Mouse (Mus musculus): ENCODE measurements around the gene Cd2bp2.
"Not testable (repeated sequence)": the region's sequence is repeated elsewhere in the genome, so short reads cannot be mapped to it uniquely, and the experiment has no call there.

Cd2bp2 gene

DNA sequence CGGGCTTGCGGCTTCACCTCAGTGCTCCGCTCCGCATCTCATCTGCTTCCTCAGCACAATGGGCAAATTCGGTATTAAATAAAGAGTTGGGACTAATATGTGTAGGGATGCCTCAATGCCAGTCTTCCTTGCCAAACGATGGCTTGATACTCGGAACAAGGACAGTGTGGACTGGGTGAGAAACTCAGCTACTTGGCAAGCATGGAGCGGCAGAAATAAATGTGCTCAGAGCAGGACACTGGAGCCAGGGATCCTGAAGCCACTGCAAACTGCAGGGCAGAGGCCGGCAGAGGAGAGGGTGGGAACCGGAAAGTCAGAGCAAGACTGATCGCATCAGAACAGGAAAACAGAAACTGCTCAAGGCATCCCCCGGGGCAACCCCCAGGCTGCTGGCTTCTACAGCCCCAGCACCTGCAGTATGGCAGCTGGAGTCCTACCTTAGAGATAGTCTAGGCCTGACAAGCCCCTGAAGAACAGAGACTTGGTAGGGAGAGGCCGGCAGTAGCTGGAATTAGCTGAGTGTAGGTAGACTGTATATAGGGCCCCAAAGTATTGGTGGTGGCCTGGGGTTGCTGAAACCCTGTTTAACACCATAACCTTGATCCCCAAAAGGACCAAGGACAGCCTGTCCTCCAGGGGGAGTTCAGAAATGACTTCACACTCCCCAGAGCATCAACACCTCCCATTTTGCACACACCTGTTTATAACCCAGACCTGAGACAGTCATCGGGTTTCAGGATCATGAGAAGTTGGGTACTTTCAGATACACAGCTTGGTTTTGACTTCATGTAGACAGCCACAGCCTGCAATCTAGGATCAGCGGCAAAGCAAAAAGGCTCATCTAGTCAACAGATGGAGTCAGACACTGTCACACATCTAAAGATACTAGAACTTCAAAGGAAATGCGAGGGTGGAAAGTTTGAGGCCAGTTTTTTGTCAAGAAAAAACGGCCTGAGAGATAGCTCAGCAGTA lies 7.3 kb downstream of the Cd2bp2 start:
- no peak for DNase-seq

DNA sequence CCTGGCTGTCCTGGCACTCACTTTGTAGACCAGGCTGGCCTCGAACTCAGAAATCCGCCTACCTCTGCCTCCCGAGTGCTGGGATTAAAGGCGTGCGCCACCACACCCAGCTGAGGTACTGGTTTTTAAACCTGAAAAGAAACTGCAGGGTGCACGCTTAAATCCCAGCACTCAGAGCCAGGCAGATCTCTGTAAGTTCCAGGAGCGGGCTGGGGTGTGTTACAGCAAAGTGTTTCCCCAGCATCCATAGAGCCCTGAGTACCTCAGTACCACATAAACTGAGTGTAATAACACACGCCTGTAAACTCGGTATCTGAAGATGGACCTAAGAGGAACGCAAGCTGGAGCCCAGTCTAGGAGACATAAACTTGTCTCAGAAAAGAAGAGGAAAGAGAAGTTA lies 8.5 kb downstream of the Cd2bp2 start:
- no peak for DNase-seq

- no peak for DNase-seq
Observed at GRCm38 (mm10) chr7:127185601-127186000, 10.2 kb downstream of the Cd2bp2 start.

- DNase-seq: no peak
Observed at GRCm38 (mm10) chr7:127184720-127185119, 11.1 kb downstream of the Cd2bp2 start.

- no peak for DNase-seq
Observed at GRCm38 (mm10) chr7:127183828-127184227, 12.0 kb downstream of the Cd2bp2 start.

GRCm38 (mm10) chr7:127183345-127183744 lies 12.5 kb downstream of the Cd2bp2 start:
- no peak for DNase-seq

- DNase-seq: not testable (repeated sequence)
Observed at GRCm38 (mm10) chr7:127181724-127182123, 14.1 kb downstream of the Cd2bp2 start.

GRCm38 (mm10) chr7:127180783-127181182 lies 15.1 kb downstream of the Cd2bp2 start:
- no peak for DNase-seq

DNA sequence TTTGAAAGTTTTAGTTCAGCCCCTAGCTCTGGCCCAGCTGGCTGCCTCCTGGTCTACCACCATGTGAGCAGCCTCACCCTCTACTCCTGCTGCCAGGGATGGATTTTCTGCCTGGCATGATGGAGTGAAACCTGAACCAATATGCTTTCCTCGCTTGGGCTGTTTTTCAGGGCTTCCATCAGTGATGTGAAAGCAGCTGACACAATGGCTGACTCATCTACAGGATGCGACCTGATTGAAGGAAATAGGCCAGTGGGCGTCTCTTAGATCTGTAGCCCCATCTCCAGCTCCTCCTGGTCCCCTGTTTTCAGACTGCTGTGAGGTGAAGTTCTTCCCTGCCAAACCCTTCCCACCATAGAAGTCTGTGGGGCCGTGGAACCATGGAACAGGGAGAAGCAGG lies 18.9 kb downstream of the Cd2bp2 start:
- no peak for DNase-seq

- no peak for DNase-seq
Observed at GRCm38 (mm10) chr7:127166501-127166900, 29.3 kb downstream of the Cd2bp2 start.

DNA sequence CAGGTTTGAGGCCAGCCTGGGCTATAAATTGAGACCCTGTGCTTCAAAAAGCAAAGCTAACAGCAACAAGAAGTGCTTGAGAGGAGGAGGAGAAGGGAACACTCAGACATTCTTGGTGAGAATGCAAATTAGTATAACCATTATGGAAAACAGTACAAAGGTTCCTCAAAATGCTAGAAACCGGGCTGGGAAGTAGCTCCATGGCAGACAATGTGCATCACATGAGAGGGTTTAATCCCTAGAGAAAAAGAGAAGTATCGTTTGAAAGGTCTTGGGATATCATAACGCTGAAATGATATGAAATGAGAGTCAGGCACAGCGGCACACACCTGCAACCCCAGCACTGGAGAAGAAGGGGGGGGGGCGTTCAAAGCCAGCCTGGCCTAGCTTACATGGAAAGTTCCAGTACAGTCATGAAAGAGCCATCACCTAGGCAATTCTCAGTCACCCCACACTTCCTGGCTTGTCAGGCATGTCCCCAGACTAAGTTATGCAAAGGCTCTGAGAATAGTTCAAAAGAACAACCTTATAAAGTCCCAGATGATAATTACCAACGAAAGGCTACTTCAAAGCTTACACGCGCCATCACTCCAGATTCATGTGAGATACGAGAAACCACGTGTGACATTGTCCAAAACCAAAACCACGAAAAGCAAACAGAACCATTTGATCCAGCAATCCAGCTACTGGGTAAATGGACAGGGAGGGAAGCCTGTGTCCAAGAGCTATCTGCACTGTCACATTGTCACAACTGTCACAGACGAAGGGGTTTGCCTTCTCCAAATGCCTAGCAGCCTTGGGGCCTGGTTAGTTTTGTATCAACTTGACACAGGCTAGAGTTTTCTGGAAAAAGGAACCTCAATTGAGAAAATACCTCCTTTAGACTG lies 30.0 kb downstream of the Cd2bp2 start:
- DNase-seq: no peak

DNA sequence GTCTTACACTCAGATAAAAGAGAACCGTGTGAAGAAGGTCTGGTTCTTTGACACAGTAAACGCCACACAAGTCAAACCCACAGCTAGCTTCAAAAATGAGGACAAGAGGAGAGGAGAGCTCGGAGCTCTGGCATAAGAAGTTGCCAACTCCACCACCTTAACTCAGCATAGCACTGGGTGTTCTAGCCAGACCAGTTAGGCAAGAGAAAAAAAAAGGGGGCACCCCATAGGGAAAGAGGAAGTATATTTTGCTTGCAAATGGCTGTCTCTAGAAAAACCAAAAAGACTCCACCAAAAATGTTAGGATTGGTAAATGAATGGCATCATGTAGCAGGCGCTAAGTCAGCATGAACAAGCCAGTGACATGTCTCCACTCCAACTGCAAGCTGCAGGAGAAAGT lies 31.8 kb downstream of the Cd2bp2 start:
- no peak for DNase-seq

DNA sequence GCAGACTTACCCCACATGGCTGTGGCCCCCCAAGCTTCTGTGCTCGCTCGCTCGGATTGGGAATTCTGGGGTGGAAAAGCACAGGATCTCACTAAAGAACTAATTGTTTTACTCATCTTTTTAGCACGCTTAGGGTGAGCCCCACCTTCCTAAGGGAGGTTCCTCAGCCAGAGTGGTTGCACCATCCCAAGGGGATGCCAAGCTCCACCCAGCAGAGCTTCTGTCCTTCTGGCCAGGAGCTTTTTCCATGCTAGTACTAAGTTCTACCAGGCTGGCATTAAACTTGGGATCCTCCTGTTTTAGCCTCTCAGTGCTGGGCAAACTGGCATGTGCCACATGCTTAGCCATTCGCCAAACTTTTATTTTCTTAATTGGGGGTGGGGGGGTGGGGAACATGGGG lies 33.3 kb downstream of the Cd2bp2 start:
- DNase-seq: no peak

DNA sequence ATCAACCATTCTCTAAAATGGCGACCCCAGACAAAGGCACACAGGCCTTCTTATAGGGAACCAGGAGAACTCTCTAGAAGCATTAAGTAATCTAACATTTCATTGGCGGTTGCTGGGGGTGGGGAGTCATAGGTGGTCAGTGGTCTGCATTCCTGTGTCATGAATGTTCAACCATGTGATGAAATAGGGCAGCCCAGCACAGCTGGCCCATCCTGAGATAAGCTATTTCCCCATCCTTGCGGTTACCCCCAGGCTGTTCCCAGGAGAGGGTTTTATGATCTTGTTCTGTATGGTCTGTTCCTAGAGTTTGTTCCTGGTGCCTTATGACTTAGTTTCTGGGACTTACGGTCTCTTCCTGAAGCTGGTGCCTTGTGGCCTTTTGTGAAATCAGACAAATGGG lies 38.3 kb downstream of the Cd2bp2 start:
- DNase-seq: no peak

DNA sequence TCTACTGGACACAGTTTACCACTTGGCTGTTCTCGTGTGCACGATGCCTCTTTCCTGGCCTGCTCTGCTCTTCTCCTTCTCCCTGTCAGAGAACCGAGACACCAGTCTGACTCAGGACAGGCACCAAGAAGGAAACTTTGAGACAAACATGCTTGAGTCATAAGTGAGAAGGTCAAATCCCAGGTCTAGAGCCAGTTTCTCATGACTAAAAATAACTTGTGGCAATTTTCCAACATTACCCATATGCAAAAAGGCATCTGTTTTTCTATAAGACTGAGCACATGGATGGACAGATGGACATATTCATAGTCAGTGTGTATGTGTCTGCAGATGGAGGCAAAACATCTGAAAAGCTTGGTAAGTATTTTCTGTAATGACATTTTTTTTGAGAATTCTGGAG lies 42.4 kb downstream of the Cd2bp2 start:
- DNase-seq: no peak

DNA sequence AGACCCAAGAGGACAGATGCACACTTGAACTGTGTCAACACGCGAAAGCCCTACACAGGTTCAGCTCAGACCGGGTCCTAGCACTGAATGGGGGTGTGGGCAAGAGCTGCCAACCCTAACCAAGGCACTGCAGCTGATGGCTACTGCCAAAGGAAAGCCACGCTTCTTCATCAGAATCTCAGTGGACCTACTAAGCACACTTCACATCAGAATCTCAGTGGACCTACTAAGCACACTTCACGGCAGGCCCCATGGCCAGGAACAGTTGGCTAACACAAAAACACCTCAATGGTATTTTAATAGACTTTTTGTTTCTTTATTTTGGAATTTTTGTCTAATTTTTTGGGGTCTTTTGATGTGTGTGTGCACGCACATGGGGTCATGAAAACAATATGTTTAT lies 43.4 kb downstream of the Cd2bp2 start:
- no peak for DNase-seq

GRCm38 (mm10) chr7:127147901-127148300 lies 47.9 kb downstream of the Cd2bp2 start:
- no peak for DNase-seq

DNA sequence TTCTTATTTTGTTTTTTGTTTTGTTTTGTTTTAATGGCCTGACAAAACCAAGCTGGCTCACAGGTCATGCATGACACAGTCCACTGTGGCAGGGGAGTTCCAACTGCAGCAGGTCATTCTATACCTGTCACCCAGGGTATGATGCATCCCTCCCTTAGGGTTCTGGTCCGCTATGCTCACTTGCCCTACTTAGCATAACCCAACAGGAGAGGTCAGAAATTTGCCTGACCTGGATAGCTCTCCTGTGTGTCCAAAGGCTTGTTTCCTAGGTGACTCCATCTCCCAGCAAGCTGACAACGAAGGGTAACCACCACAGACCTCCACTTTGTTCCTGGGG lies 49.6 kb downstream of the Cd2bp2 start:
- DNase-seq: no peak

- DNase-seq: no peak
Observed at GRCm38 (mm10) chr7:127145387-127146266, 50.2 kb downstream of the Cd2bp2 start.

- no peak for DNase-seq
Observed at GRCm38 (mm10) chr7:127144412-127144811, 51.4 kb downstream of the Cd2bp2 start.

GRCm38 (mm10) chr7:127142666-127143065 lies 53.2 kb downstream of the Cd2bp2 start:
- DNase-seq: no peak

DNA sequence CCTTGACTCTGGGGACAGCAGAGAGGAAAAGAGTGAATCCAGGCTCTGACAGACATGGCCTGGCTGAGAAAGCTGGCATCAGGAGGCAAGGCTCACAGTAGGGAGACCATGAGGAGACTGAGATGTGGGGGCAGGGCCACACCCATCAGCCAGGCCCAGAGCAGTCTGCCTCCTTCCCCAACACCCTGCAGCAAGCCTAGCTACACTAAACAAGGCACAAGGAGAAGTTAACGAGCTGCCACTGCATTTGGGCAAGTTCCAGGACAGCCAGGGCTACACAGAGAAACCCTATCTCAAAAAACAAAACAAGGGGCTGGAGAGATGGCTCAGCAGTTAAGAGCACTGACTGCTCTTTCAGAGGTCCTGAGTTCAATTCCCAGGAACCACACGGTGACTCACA lies 53.6 kb downstream of the Cd2bp2 start:
- DNase-seq: no peak
